Mouse (Mus musculus) cortical plate, adult 2 months (tissue): ENCODE measurements at regions not wholly inside any gene's neighbourhood (a gene's known extent, or its start where the extent isn't known, plus 50 kb on each side); places are given as distances from the start of the nearest gene placed in this dataset.

Experiments used
- H3K27ac ChIP-seq: fragments of 200-500 bp; 2 replicates; pipeline ENCODE4 v1.5.1; 2012; ENCODE audit warnings: low read length, control low read depth, inconsistent platforms; ENCODE audit not compliant: insufficient read depth
- H3K4me1 ChIP-seq: fragments of 200-500 bp; 2 replicates; pipeline ENCODE4 v1.6.1; 2011; ENCODE audit warnings: low read length; ENCODE audit not compliant: control insufficient read depth, insufficient read depth
- H3K4me3 ChIP-seq: fragments of 200-500 bp; 2 replicates; pipeline ENCODE4 v1.5.1; 2011; ENCODE audit warnings: mild to moderate bottlenecking, low read length, control low read depth; ENCODE audit not compliant: insufficient read depth
- CTCF ChIP-seq: fragments of 200-500 bp; IDR thresholded peaks from 2 replicates; pipeline ENCODE4 v1.5.1; 2011; ENCODE audit warnings: mild to moderate bottlenecking, control low read depth, low read length; ENCODE audit not compliant: insufficient read depth; ENCODE audit errors: extremely low read depth
- POLR2A ChIP-seq: fragments of 200-500 bp; IDR thresholded peaks from 2 replicates; pipeline ENCODE4 v1.6.1; 2011; ENCODE audit warnings: mild to moderate bottlenecking, low read length, control low read depth; ENCODE audit not compliant: insufficient read depth; ENCODE audit errors: extremely low read depth

DNA sequence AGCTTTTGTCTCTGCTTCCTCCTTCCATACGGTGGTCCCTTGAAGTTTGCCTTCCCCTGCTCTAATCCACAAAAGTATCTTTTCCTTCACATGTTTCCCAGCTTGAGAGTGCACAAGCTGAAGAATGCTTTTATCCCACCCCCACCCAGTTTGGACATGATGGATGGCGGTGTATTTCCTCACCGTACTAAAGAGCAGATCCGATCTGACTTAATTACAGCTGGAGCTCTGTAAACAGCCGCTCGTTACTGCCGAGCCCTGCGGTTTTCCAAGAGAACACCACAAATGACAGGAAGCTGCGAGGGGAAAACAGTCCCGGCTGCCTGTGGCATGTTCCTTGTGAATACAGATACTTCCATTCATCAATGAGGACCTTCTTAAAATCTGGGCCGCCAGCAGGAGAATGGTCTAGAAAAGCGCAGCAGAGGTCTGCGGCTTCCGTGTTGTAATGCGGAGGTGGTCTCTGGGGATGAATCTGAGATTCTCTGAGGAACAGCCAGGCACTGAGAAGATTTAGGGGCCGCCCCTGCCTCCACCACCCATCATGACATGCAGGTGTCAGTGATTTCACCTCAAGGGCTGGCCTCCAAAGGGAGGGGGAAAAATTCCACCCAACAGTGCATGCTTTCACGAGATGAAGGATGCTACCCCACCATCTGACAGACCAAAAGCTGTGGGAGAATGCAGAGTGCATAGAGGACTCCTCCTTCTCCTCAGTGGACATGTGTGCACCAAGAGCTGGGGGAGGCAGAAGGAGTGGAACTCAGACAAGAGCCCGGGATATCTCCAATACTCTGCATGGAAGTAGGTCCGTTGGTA is 155.7 kb upstream of the Cd180 start:
- no peak for TF ChIP-seq CTCF
- H3K4me1 ChIP-seq, result no peaks in the 10 kb centered on the region; the same call in 1 of the 2 replicates
- no peak overlapping the region for H3K27ac ChIP-seq
- H3K4me3 ChIP-seq, result no peak overlapping the region

DNA sequence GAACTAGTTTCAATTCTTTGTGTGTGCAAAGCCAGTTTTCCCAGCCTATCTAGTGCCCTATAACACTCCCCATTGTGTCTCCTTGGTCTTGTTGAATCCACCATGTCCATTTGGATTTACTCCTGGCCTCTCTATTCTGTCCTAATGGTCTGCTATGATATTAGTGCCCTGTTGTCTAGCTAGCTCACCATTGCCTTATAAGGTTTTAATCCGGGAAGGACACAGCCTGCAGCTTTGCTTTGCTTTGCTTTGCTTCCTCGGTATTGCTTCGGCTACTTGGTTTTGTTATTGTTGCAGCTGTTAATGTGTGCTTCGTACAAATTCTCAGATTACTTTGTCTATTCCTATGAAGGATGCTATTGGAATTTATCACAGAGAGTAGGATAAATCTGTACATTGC is 152.9 kb upstream of the Cd180 start:
- no peak overlapping the region for H3K27ac ChIP-seq
- H3K4me1 ChIP-seq, result no peaks in the 10 kb centered on the region
- H3K4me3 ChIP-seq, result no peak overlapping the region
- TF ChIP-seq CTCF (no peak), POLR2A (no peak)

DNA sequence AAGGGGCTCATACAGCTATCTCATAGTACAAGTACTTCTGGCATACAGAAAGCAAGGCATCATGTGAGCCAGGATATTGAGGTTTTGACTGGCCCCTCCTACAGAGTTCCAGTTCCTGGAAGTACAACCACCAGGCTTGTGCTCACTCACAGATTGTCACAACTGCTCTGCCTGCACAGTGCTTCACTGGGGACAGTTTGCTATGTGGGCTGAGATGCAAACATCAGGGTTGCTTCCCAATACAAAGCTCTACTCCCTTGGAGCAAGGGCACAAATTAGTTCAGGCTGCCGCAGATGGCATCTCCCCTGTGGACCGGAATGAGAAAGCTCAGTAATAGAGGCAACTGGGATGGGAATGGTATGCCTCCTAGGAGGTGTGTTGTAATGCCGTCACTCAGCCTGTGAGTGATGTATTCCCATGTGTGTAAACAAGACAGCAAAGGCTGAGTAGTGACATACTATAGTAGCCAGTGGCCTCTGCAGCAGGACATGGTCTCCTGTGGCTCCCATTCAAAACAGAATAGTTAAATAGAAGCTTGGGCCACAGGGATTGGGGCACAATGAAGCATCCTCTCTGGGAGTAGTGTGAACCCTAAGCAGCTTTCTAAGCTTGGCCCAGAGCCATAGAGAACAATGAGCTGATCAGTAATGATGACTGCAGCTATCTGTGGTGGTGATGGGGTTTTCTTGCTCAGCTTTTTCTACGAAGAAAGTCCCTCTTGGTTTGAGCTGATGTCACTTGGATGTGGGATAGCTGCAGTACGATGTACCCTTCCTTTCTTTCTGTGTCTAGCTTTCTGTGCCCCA is 148.8 kb upstream of the Cd180 start:
- Histone ChIP-seq H3K4me3 (no peak overlapping the region), H3K4me1 (no peaks in the 10 kb centered on the region), H3K27ac (no peak overlapping the region)
- TF ChIP-seq CTCF (no peak), POLR2A (no peak)

DNA sequence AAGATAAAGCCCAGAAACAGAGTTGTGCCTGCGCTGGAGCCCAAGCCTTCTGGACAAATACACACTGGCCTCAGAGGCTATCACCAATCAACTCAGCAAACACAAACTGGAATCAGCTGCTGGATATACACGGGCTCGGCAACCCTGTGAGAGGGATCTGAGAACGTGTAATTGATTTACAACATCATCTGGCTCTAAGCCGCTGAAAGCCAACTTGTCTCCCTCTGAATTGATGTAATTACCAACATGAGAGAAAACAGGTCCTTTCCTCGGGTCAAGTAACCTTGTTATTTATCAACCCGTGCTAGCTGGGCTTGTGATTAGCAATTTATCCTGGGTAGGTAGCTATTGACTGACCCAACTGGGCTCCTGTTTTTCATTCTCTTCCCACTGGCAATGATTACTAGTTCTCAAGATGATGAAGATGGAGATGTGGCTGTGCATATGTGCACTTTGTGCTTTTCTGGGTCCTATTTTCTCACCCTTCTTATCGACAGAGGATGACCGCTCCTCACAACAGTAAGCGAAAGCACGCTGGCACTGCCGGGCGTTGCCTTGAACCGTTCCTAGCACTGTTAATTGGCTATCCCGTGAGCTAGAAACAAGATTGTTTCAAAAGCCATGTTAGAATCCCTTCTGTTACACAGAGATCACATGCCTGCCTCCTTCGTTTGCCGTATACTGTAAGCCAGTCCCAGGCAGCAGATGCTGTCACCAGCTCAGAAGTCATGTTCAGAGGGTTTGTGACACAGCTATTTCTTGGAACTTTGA is 147.3 kb upstream of the Cd180 start:
- Histone ChIP-seq H3K27ac (no peak overlapping the region), H3K4me1 (no peaks in the 10 kb centered on the region), H3K4me3 (no peak overlapping the region)
- TF ChIP-seq POLR2A, result no peak
- TF ChIP-seq CTCF, result no peak

DNA sequence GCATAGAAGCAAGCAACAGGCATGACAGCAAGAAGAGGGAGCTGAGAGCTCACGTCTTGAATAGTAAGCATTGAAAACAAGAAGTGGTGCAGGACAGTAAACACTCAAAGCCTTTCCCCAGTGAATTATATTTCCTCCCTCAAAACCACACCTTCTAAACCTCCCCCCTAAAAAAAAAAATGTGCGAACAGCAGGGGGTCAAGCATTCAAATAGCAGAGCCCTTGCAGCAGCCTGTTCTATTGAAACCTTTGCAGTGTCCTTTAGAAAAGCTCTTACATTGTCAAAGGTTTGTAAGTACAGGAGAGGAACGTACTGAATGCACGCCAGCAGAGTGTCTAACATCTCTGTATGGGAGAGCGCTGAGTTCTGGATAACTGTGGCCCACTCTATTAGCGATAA is 145.1 kb upstream of the Cd180 start:
- H3K4me3 ChIP-seq, result no peak overlapping the region
- H3K4me1 ChIP-seq, result no peaks in the 10 kb centered on the region
- H3K27ac ChIP-seq, result no peak overlapping the region
- TF ChIP-seq CTCF (no peak), POLR2A (no peak)

DNA sequence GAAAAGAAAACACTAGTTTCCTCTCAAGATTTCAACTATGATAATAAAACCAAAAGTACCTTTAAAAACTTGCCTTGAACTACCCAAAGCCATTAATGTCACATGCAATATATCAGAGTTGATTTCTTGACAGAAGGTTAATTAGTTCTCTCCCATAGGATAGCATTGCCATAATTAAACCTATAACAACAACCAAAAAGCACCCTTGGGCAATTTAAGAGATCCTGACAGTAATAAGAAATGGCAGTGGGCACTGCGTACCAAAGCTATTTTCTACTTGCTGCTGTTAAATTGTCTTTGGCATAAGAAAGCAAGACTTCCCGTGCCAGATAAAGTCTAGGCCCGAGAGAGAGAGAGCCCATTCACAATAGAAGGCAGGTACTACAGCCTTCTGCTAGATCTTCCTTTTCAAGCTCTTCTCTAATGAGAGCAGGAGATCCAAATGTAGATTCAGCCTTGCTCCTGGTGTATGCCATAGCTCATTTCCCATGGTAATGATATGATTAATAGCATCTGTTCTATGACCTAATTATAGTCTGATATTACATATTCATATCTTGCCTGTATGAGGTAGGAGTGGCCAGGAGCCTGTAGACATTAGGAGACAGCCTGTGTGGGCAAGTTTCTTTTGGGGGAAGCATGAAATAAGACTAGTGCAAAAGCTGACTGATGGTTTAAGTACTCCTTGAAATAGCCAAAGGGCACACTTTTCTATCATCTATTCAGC is 126.3 kb upstream of the Cd180 start:
- Histone ChIP-seq H3K27ac (no peak overlapping the region), H3K4me3 (no peak overlapping the region), H3K4me1 (no peaks in the 10 kb centered on the region)
- no peak for TF ChIP-seq POLR2A

DNA sequence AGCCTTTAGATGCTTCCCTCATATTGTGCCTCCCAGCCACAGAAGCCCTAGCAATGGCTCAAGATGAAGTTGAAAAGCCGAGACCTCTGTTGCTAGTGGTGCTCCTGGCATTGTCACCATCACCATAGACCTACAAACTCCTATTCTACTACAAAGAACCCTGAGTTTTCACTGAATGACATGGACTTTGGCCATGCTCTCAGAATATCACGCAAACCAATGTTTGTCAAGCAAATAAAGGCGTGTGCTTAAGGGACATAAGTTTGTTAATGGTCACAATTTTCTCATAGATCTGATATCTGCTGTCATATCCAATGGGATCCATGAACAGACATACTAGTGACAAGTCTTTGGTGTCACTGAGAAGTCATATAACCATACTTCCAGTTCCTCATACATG is 123.8 kb upstream of the Cd180 start:
- H3K4me1 ChIP-seq, result peaks cover 2% of the 10 kb centered on the region
- TF ChIP-seq POLR2A (no peak), CTCF (no peak)
- no peak overlapping the region for H3K4me3 ChIP-seq
- H3K27ac ChIP-seq, result no peak overlapping the region

DNA sequence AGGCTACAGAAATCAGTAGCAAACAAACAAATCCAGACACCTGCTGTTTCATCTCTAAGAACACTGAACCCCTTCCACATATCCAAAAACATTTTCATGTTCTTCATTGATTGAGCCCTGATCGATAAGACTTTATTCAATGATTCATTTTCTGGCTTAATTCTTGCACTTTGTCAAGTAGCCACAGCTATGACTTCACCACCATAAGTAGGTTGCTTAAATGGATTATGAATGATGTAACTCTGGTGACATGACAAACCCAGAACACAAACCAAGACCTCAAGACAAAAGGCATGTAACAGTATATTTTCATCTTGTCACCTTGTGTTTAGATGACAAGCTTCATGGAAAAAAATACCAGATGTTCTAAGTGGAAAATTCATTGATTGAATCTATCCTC is 123.1 kb upstream of the Cd180 start:
- no peak overlapping the region for H3K27ac ChIP-seq
- H3K4me1 ChIP-seq, result peaks cover 2% of the 10 kb centered on the region
- TF ChIP-seq CTCF, result no peak
- no peak for TF ChIP-seq POLR2A
- no peak overlapping the region for H3K4me3 ChIP-seq

DNA sequence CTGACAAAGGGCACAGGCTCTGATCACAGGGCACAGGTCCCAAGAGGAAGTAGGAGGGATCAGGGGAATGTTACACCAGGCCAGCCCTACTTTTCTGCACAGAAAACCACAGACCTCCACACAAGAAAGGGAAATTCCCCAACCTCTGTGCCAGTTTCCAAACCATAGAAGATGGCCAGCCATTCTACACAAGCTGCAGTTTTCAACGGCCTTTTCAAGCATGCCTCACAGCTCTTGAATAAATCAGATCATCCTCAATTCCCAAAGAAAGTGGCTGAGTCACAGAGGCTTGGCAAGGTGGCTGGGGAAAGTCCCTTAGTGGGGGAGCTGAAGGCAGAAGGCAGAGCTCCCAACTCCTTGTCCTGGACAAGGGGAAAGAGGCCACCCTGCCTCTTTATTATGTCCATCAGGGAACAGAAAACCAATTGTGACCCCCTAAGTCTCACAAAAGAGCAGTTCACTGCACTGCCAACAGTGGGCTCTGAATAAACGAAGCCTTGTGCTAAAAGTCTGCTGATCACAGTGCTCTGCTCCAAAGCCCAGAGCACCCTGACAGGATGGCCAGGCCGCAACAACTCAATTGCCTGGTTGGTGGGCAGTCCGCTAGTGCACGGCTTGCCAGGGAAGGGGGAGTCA is 120.0 kb upstream of the Cd180 start:
- H3K4me3 ChIP-seq, result no peak overlapping the region
- H3K4me1 ChIP-seq, result peaks cover 2% of the 10 kb centered on the region
- peak overlapping the region; percentile 95; the same call in 1 of the 2 replicates for H3K27ac ChIP-seq

More for the DNA sequence above, 120.0 kb upstream of the Cd180 start:
- no peak for TF ChIP-seq POLR2A
- no peak for TF ChIP-seq CTCF
